Mouse (Mus musculus) CH12.LX (cell line): ENCODE data around the gene A530064D06Rik. TPM values are rescaled to one million over a fixed set of nuclear protein-coding genes. Genes with fewer than 3 reads are reported as not detected.

Experiments used
- polyA plus RNA-seq: library from polyadenylated mRNA; unstranded; fragments of >175 nt; gene quantifications from 2 replicates; pipeline ENCODE4 v1.2.1, GENCODE M21; 2012; ENCODE audit warnings: low read depth; ENCODE audit not compliant: insufficient read length
- total RNA-seq, 2 experiments: library from RNA; depleted of rRNA; stranded (reverse); fragments of 300-350 nt in 1 of 2; fragments of >200 nt in 1 of 2; gene quantifications; 2 replicates each; pipeline ENCODE4 v1.2.3; 2012 to 2014

Gene A530064D06Rik
- total and polyA plus RNA-seq, 3 experiments, result 0.15 to 0.60 TPM; not detected in 1

Other genes with a start within 250 kb of the A530064D06Rik start
- gene Foxp4, start 242.6 kb downstream of the A530064D06Rik start, total RNA-seq (2012; rRNA removed), result 8.5 and 9.9 TPM in 2 replicates
- gene Foxp4, start 242.6 kb downstream of the A530064D06Rik start, total RNA-seq (2014; rRNA removed), result 2.5 and 3.3 TPM in 2 replicates
- 34.8 and 41.7 TPM in 2 replicates for gene Foxp4, start 242.6 kb downstream of the A530064D06Rik start, polyA plus RNA-seq
- not detected in 2 replicates for gene 1700122O11Rik, start 129.0 kb downstream of the A530064D06Rik start, total RNA-seq (2012; rRNA removed)
- gene 1700122O11Rik, start 129.0 kb downstream of the A530064D06Rik start, total RNA-seq (2014; rRNA removed), result not detected in 2 replicates
- not detected in 2 replicates for gene 1700122O11Rik, start 129.0 kb downstream of the A530064D06Rik start, polyA plus RNA-seq
- gene 1700067P10Rik, start 78.0 kb downstream of the A530064D06Rik start, total RNA-seq (2012; rRNA removed), result not detected in 2 replicates
- not detected in 2 replicates for gene 1700067P10Rik, start 78.0 kb downstream of the A530064D06Rik start, total RNA-seq (2014; rRNA removed)
- not detected in 2 replicates for gene 1700067P10Rik, start 78.0 kb downstream of the A530064D06Rik start, polyA plus RNA-seq
- gene 9830107B12Rik, start 21.0 kb downstream of the A530064D06Rik start, total RNA-seq (2012; rRNA removed), result not detected in 2 replicates
- gene 9830107B12Rik, start 21.0 kb downstream of the A530064D06Rik start, total RNA-seq (2014; rRNA removed), result not detected in 2 replicates
- not detected in 2 replicates for gene 9830107B12Rik, start 21.0 kb downstream of the A530064D06Rik start, polyA plus RNA-seq
- gene Trem1, start 65.5 kb upstream of the A530064D06Rik start, total RNA-seq (2012; rRNA removed), result 0.08 TPM in 1 of 2 replicates, not detected in the other
- gene Trem1, start 65.5 kb upstream of the A530064D06Rik start, total RNA-seq (2014; rRNA removed), result 0.17 and 0.32 TPM in 2 replicates
- gene Trem1, start 65.5 kb upstream of the A530064D06Rik start, polyA plus RNA-seq, result 0.25 and 0.29 TPM in 2 replicates
- not detected in 2 replicates for gene Trem3, start 80.5 kb upstream of the A530064D06Rik start, total RNA-seq (2012; rRNA removed)
- gene Trem3, start 80.5 kb upstream of the A530064D06Rik start, total RNA-seq (2014; rRNA removed), result not detected in 2 replicates
- not detected in 2 replicates for gene Trem3, start 80.5 kb upstream of the A530064D06Rik start, polyA plus RNA-seq
- 0.13 TPM in 1 of 2 replicates, not detected in the other for gene Treml4, start 97.0 kb upstream of the A530064D06Rik start, total RNA-seq (2012; rRNA removed)
- gene Treml4, start 97.0 kb upstream of the A530064D06Rik start, total RNA-seq (2014; rRNA removed), result 0.22 and 0.55 TPM in 2 replicates
- gene Treml4, start 97.0 kb upstream of the A530064D06Rik start, polyA plus RNA-seq, result 1.1 TPM in 2 replicates
- 1.3 and 2.4 TPM in 2 replicates for gene Treml2, start 132.2 kb upstream of the A530064D06Rik start, total RNA-seq (2012; rRNA removed)
- gene Treml2, start 132.2 kb upstream of the A530064D06Rik start, total RNA-seq (2014; rRNA removed), result 5.5 and 6.4 TPM in 2 replicates
- gene Treml2, start 132.2 kb upstream of the A530064D06Rik start, polyA plus RNA-seq, result 9.8 and 10.2 TPM in 2 replicates
- gene B430306N03Rik, start 148.9 kb upstream of the A530064D06Rik start, total RNA-seq (2012; rRNA removed), result 0.08 TPM in 1 of 2 replicates, not detected in the other
- gene B430306N03Rik, start 148.9 kb upstream of the A530064D06Rik start, total RNA-seq (2014; rRNA removed), result 0.21 and 0.35 TPM in 2 replicates
- 1.0 and 1.6 TPM in 2 replicates for gene B430306N03Rik, start 148.9 kb upstream of the A530064D06Rik start, polyA plus RNA-seq
- not detected in 2 replicates for gene Trem2, start 179.1 kb upstream of the A530064D06Rik start, total RNA-seq (2012; rRNA removed)
- not detected in 2 replicates for gene Trem2, start 179.1 kb upstream of the A530064D06Rik start, total RNA-seq (2014; rRNA removed)
- gene Trem2, start 179.1 kb upstream of the A530064D06Rik start, polyA plus RNA-seq, result not detected in 2 replicates
- not detected in 2 replicates for gene Treml1, start 192.6 kb upstream of the A530064D06Rik start, total RNA-seq (2012; rRNA removed)
- not detected in 2 replicates for gene Treml1, start 192.6 kb upstream of the A530064D06Rik start, total RNA-seq (2014; rRNA removed)
- gene Treml1, start 192.6 kb upstream of the A530064D06Rik start, polyA plus RNA-seq, result not detected in 2 replicates
- gene Nfya, start 242.6 kb upstream of the A530064D06Rik start, total RNA-seq (2012; rRNA removed), result 25.2 and 29.3 TPM in 2 replicates
- 18.6 and 26.9 TPM in 2 replicates for gene Nfya, start 242.6 kb upstream of the A530064D06Rik start, total RNA-seq (2014; rRNA removed)
- gene Nfya, start 242.6 kb upstream of the A530064D06Rik start, polyA plus RNA-seq, result 44.2 and 50.4 TPM in 2 replicates
- 30.0 and 30.6 TPM in 2 replicates for gene Oard1, start 242.7 kb upstream of the A530064D06Rik start, total RNA-seq (2012; rRNA removed)
- 59.4 and 61.6 TPM in 2 replicates for gene Oard1, start 242.7 kb upstream of the A530064D06Rik start, total RNA-seq (2014; rRNA removed)
- 32.6 TPM in 2 replicates for gene Oard1, start 242.7 kb upstream of the A530064D06Rik start, polyA plus RNA-seq